Mouse (Mus musculus) liver, embryonic 13.5 days (tissue): Measurements from ENCODE around the gene Smap1. TPM values are rescaled to one million over a fixed set of nuclear protein-coding genes. Genes with fewer than 3 reads are reported as not detected.

ENCODE experiments used
- ATAC-seq: fragments of 200-750 bp; cut with Nextera tagmentation; 2 replicates; pipeline ENCODE4 v1.8.0; 2017; ENCODE audit warnings: low read depth, mild to moderate bottlenecking, moderate number of reproducible peaks, moderate library complexity
- DNase-seq: peaks from one replicate; pipeline ENCODE4 v3.0.0; 2022
- H3K27ac ChIP-seq: fragments of 300-500 bp; sonication (generic); 2 replicates; pipeline ENCODE4 v1.5.1; 2015; ENCODE audit warnings: moderate library complexity, mild to moderate bottlenecking, inconsistent platforms
- H3K27me3 ChIP-seq: fragments of 300-500 bp; sonication (generic); 2 replicates; pipeline ENCODE4 v1.6.1; 2015; ENCODE audit warnings: mild to moderate bottlenecking, inconsistent platforms
- H3K36me3 ChIP-seq: fragments of 300-500 bp; sonication (generic); 2 replicates; pipeline ENCODE4 v1.6.1; 2015; ENCODE audit warnings: mild to moderate bottlenecking, inconsistent platforms
- H3K4me1 ChIP-seq: fragments of 300-500 bp; sonication (generic); replicated peaks from 2 replicates; pipeline ENCODE4 v1.6.1; 2015; ENCODE audit warnings: inconsistent platforms
- H3K4me2 ChIP-seq: fragments of 300-500 bp; sonication (generic); 2 replicates; pipeline ENCODE4 v1.6.1; 2015; ENCODE audit warnings: inconsistent platforms, mild to moderate bottlenecking, moderate library complexity
- H3K4me3 ChIP-seq: fragments of 300-500 bp; sonication (generic); replicated peaks from 2 replicates; pipeline ENCODE4 v1.5.1; 2015; ENCODE audit warnings: mild to moderate bottlenecking, inconsistent platforms
- H3K9ac ChIP-seq: fragments of 300-500 bp; sonication (generic); 2 replicates; pipeline ENCODE4 v1.6.1; 2015; ENCODE audit warnings: mild to moderate bottlenecking, inconsistent platforms
- H3K9me3 ChIP-seq: fragments of 300-500 bp; sonication (generic); replicated peaks from 2 replicates; pipeline ENCODE4 v1.6.1; 2016; ENCODE audit warnings: inconsistent platforms
- WGBS: fragments of 180-500 bp; shearing (Covaris S2); methylation state at CpG from one replicate; pipeline ENCODE4 v1.1.7; 2015; ENCODE audit not compliant: insufficient replicate concordance; 5-methylcytosine and 5-hydroxymethylcytosine counted together
- polyA plus RNA-seq: library from polyadenylated mRNA; unstranded; fragments of >200 nt; fragmentation: Nextera tagmentation; extraction: Ambion mirVana; gene quantifications from 2 replicates; pipeline ENCODE4 v1.2.1, GENCODE M21; 2015

Smap1 gene
- polyA plus RNA-seq, 1 experiment from 2014 or later = 32.0 TPM

DNA sequence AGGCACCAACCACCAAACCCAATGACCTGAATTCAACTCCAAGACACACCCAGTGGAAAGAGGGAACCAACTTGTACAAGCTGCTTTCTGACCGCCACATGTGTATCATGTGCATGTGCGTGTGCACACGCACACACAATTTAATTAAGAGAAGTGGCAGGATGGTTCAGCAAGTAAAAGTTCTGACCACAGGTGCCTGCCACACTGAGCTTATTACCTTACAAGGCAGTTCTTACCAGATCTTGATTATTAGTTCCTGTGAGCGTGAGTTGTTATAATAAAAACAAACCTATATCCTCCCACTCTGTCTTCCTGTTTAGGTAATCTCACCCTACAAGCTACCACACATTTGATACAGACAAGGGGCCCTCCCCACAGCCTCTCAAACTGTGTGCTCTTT, 6.6 kb downstream of the Smap1 start:
- Histone ChIP-seq H3K9ac (0 out of 2 replicates have a peak overlapping the region, but pooled peaks have one; percentile 39), H3K36me3 (no peaks in the 10 kb centered on the region), H3K9me3 (no peaks in the 10 kb centered on the region), H3K4me2 (peak overlapping the region; percentile 23; the same call in 1 of the 2 replicates), H3K27me3 (no peaks in the 10 kb centered on the region), H3K4me3 (no peak overlapping the region), H3K4me1 (peaks cover 53% of the 10 kb centered on the region), H3K27ac (peak overlapping the region; percentile 34)
- 31% methylated on average over 4 of the region's 4 CpGs for WGBS
- DNase-seq = no peak
- peak; percentile 67 for ATAC-seq

DNA sequence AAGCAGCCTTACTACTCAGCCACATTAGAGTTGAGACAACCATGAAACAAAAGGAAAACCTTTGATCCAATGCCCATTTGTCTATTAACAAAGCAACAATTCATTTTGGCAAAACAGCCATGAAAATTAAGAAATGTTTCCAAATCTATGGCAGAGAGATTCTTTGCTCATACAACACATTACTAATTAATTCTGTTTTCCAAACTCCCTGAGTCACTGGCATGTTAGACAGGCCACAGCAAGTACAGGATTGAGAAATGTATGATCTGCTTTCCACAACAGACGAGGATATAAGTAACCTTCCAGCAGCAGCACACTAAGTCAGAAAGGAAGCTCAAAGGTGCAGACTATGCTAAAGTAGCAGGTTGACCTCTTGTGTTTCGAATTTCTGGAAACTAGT, 9.1 kb downstream of the Smap1 start:
- Histone ChIP-seq H3K4me2 (no peak overlapping the region), H3K27ac (no peak overlapping the region), H3K27me3 (no peaks in the 10 kb centered on the region), H3K9ac (no peak overlapping the region), H3K9me3 (no peaks in the 10 kb centered on the region), H3K4me3 (no peak overlapping the region), H3K36me3 (no peaks in the 10 kb centered on the region), H3K4me1 (peaks cover 31% of the 10 kb centered on the region)
- 67% methylated on average over 2 of the region's 2 CpGs for WGBS
- DNase-seq = no peak
- ATAC-seq = no peak

DNA sequence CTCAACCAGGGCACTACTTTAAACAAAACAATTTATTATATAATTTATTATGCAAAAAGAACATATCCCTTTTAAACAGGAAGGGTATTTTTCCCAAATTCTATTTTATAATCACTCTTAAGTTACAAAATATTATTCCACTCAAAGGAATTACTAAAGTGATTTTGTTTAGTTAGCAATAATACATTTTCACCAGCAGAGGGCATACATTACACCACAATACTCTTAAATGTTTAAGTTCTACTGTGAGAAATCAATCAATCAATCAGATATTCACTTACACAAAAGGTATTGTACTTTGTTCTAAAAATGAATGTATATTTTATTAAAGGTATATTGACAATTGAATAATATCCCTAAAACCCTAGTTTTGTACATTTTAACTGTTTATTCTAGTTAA, 16.0 kb downstream of the Smap1 start:
- Histone ChIP-seq H3K27ac (no peak overlapping the region), H3K4me3 (no peak overlapping the region), H3K4me2 (no peak overlapping the region), H3K36me3 (no peaks in the 10 kb centered on the region), H3K27me3 (no peaks in the 10 kb centered on the region), H3K4me1 (peaks cover 16% of the 10 kb centered on the region), H3K9me3 (no peaks in the 10 kb centered on the region), H3K9ac (no peak overlapping the region)
- no peak for DNase-seq
- ATAC-seq = no peak

DNA sequence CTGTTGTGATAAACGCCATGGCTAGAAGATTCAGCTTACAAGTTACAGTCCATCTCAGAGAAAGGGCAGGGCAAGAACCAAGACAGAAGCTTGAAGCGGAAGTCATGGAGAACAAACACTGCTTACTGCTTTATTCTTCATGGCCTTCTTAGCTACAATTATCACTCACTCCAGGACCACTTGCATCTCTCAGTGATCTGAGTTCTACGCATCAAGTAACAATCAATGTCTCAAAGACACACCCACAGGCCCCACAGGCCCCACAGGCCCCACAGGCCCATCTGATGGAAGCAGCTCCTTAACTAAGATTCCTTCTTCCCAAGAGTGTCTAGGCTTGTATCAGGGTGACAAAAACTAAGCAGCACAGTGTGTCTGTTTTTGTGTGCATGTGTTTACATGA, 18.8 kb downstream of the Smap1 start:
- H3K9ac ChIP-seq = no peak overlapping the region
- no peaks in the 10 kb centered on the region for H3K9me3 ChIP-seq
- no peaks in the 10 kb centered on the region for H3K27me3 ChIP-seq
- peaks cover 30% of the 10 kb centered on the region for H3K4me1 ChIP-seq
- H3K36me3 ChIP-seq = no peaks in the 10 kb centered on the region
- DNase-seq (no peak), ATAC-seq (no peak)
- 51% methylated on average over 3 of the region's 3 CpGs for WGBS
- peak overlapping the region; percentile 47 for H3K27ac ChIP-seq
- H3K4me3 ChIP-seq = no peak overlapping the region
- H3K4me2 ChIP-seq = no peak overlapping the region

- no peak overlapping the region for H3K9ac ChIP-seq
- no peaks in the 10 kb centered on the region for H3K36me3 ChIP-seq
- peaks cover 32% of the 10 kb centered on the region for H3K4me1 ChIP-seq
- H3K4me2 ChIP-seq = no peak overlapping the region
- DNase-seq = no peak
- H3K9me3 ChIP-seq = no peaks in the 10 kb centered on the region
- H3K4me3 ChIP-seq = no peak overlapping the region
- H3K27me3 ChIP-seq = no peaks in the 10 kb centered on the region
- 41% methylated on average over 2 of the region's 2 CpGs for WGBS
- no peak overlapping the region for H3K27ac ChIP-seq
- ATAC-seq = no peak
Observed at GRCm38 (mm10) chr1:23902736-23903135, 19.4 kb downstream of the Smap1 start.

GRCm38 (mm10) chr1:23899647-23900020, 22.5 kb downstream of the Smap1 start:
- H3K9me3 ChIP-seq = no peaks in the 10 kb centered on the region
- no peaks in the 10 kb centered on the region for H3K36me3 ChIP-seq
- peak; percentile 65 for DNase-seq
- H3K4me2 ChIP-seq = peak overlapping the region; percentile 42
- peaks cover 44% of the 10 kb centered on the region for H3K4me1 ChIP-seq
- no peaks in the 10 kb centered on the region for H3K27me3 ChIP-seq
- WGBS = 24% methylated on average over 5 of the region's 5 CpGs
- H3K27ac ChIP-seq = peak overlapping the region; percentile 80
- ATAC-seq = peak; percentile 92
- no peak overlapping the region for H3K9ac ChIP-seq
- H3K4me3 ChIP-seq = no peak overlapping the region

DNA sequence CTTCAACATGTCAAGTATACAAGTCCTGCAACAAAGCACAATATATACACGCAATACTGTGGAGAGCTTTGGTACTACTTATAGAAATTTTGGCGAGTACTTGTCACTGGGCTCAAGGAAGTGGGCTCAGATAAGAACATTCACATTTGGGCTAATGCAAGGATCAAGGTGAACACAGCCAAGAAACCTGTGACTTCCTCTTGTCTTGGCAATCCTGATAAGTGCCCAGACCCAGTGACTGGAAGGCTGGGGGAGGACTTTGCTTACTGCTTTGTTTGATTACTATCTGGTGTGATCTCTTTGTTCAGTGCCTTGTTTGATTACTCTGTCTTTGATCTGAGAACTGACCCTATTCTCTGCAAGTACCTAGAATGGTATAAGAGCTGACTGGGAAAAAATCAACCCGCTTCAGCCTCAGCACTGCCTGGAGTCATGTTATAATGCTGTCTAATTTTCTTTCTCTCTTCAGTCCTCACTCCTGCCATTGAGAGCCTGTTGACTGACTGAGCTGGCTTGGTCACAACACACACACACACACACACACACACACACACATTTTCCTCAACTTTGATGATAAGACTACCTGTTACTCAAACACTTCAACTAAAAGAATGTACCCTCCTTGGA, 23.0 kb downstream of the Smap1 start:
- DNase-seq (no peak), ATAC-seq (peak; percentile 53)
- Histone ChIP-seq H3K4me2 (peak overlapping the region; percentile 42), H3K4me3 (no peak overlapping the region), H3K27me3 (no peaks in the 10 kb centered on the region), H3K9me3 (no peaks in the 10 kb centered on the region), H3K4me1 (peaks cover 44% of the 10 kb centered on the region), H3K9ac (no peak overlapping the region), H3K27ac (peak overlapping the region; percentile 80), H3K36me3 (no peaks in the 10 kb centered on the region)
- WGBS = 28% methylated on average over 3 of the region's 3 CpGs

GRCm38 (mm10) chr1:23892072-23892471, 30.0 kb downstream of the Smap1 start:
- ATAC-seq (no peak), DNase-seq (no peak)
- no peak overlapping the region for H3K4me3 ChIP-seq
- H3K27me3 ChIP-seq = no peaks in the 10 kb centered on the region
- H3K4me1 ChIP-seq = peaks cover 6% of the 10 kb centered on the region
- H3K27ac ChIP-seq = no peak overlapping the region
- H3K9ac ChIP-seq = no peak overlapping the region
- no peaks in the 10 kb centered on the region for H3K36me3 ChIP-seq
- WGBS = 81% methylated on average over 1 of the region's 1 CpGs
- H3K4me2 ChIP-seq = no peak overlapping the region
- no peaks in the 10 kb centered on the region for H3K9me3 ChIP-seq

- no peaks in the 10 kb centered on the region for H3K36me3 ChIP-seq
- H3K27me3 ChIP-seq = no peaks in the 10 kb centered on the region
- no peak overlapping the region for H3K4me3 ChIP-seq
- H3K4me2 ChIP-seq = no peak overlapping the region
- WGBS = 89% methylated on average over 7 of the region's 7 CpGs
- DNase-seq (no peak), ATAC-seq (no peak)
- peaks cover 11% of the 10 kb centered on the region for H3K4me1 ChIP-seq
- H3K27ac ChIP-seq = no peak overlapping the region
- no peaks in the 10 kb centered on the region for H3K9me3 ChIP-seq
- no peak overlapping the region for H3K9ac ChIP-seq
Observed at GRCm38 (mm10) chr1:23884914-23885313, 37.2 kb downstream of the Smap1 start.

- DNase-seq (no peak), ATAC-seq (no peak)
- no peak overlapping the region for H3K9ac ChIP-seq
- H3K4me2 ChIP-seq = no peak overlapping the region
- H3K4me1 ChIP-seq = peaks cover 11% of the 10 kb centered on the region
- H3K36me3 ChIP-seq = no peaks in the 10 kb centered on the region
- H3K9me3 ChIP-seq = no peaks in the 10 kb centered on the region
- H3K27ac ChIP-seq = no peak overlapping the region
- 71% methylated on average over 2 of the region's 2 CpGs for WGBS
- H3K27me3 ChIP-seq = no peaks in the 10 kb centered on the region
- H3K4me3 ChIP-seq = no peak overlapping the region
Observed at GRCm38 (mm10) chr1:23884087-23884668, 37.9 kb downstream of the Smap1 start.

DNA sequence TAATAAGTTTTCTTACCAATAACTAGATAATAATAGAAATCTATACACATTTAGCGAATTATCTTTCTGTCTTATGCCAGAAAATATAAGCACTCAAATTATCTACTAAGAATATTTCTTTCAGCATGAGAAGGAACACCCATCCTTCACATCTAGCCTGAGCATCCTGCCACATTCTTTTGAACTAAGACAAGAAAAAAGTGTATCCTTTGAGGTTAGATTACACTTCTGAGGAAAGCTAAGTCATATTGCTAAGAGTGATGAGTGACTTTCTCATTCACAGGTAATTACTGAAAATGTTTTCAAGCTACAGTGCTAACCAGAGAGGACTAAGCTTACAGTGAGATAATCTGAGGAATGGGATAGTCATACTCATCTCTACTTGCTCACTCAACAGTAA, 39.4 kb downstream of the Smap1 start:
- Histone ChIP-seq H3K4me2 (no peak overlapping the region), H3K36me3 (no peaks in the 10 kb centered on the region), H3K4me1 (peaks cover 11% of the 10 kb centered on the region), H3K27me3 (no peaks in the 10 kb centered on the region), H3K9ac (no peak overlapping the region), H3K27ac (no peak overlapping the region), H3K9me3 (no peaks in the 10 kb centered on the region), H3K4me3 (no peak overlapping the region)
- no peak for ATAC-seq
- WGBS = 79% methylated on average over 1 of the region's 1 CpGs
- DNase-seq = no peak

GRCm38 (mm10) chr1:23872194-23872593, 49.9 kb downstream of the Smap1 start:
- DNase-seq (no peak), ATAC-seq (no peak)
- 96% methylated on average over 1 of the region's 1 CpGs for WGBS

More at GRCm38 (mm10) chr1:23872194-23872593, 49.9 kb downstream of the Smap1 start:
- Histone ChIP-seq H3K27ac (no peak overlapping the region), H3K4me1 (no peaks in the 10 kb centered on the region), H3K4me2 (no peak overlapping the region), H3K4me3 (no peak overlapping the region), H3K36me3 (peaks cover 32% of the 10 kb centered on the region), H3K27me3 (no peaks in the 10 kb centered on the region), H3K9ac (no peak overlapping the region), H3K9me3 (no peaks in the 10 kb centered on the region)
